Mouse (Mus musculus) cerebellum, postnatal 14 days (tissue): ENCODE results near the gene Dysf.

Experiments
- DNase-seq, 2 experiments: peaks; one replicate each; pipeline ENCODE4 v3.0.0; 2021; ENCODE audit warnings: mixed read lengths in 2 of 2

The Dysf gene

GRCm38 (mm10) chr6:84051032-84051431 is 42.6 kb downstream of the Dysf start:
- no peak for DNase-seq

DNA sequence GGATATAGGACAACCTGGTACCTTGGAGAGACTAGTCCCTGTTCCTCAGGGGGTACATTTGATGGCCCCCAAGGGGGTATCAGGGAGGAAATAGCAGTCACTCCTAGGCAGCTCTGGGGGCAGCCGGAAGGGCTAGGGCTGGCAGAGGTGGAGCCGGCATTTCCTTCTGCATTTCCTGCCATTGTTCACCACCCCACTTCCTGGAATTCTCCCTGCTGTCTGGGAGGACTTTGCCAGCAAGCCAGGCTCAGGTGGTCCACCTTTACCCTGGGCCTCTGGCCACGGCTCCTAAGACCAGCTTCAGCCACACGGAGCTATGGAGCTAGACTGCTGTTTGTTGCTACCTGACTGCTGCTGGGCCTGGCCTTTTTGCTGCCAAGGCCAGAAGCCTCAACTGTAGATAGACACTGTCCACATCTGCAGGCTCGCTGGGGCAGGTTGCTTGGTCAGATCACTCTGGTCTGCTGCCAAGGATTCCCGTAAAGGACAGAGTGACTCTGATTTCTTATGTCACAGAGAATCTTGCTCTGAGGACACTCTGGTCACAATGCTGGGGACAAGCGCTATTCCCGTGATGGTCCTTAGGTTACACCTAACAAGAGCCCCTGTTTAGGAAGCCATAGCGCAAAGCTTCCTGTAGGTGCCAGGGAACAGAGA is 45.6 kb downstream of the Dysf start:
- no peak for DNase-seq

DNA sequence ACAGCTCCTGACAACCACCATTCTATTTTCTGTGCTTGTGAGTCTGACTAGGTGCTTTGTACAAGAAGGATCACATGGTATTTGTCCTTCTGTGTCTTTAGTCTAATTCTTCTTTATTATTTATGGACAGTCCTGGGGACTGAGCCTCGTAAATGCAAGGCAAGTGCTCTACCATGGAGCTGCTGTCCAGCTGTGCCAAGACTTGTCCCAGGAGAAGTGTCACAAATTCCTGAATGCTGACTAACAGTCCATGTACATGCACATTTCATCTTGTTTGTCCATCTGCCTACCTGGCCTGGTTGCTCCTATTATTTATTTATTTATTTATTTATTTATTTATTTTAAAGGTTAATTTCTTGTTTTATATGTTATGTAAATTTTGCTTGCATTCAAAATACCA is 47.2 kb downstream of the Dysf start:
- DNase-seq: no peak

- no peak for DNase-seq
These were observed 48.8 kb downstream of the Dysf start for GRCm38 (mm10) chr6:84057216-84057615.

DNA sequence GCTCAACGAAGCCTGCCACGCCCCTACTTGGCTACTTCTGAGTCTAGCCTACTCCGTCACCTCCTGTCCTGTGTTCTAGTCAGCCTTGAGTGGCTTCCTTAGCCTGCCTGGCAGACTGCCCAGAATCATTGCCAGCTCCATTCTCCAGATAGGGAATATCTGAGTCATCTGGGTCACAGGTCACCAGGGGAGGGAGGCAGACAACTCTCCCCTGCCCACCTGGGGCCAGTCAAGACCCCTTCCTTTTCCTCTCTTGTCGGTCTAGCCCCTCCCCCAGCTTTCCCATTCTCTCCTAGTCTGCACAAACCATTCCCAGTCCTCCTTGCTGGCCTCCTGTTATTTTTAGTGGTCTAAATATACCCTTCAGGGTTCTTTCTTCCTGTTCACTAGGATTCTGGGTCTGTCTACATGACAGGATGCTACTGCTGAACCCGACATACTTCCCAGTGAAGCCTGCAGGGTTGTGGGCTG is 50.3 kb downstream of the Dysf start:
- DNase-seq: peak; percentile 7 to 29

- no peak for DNase-seq
These were observed 51.5 kb downstream of the Dysf start for GRCm38 (mm10) chr6:84059771-84060414.

DNA sequence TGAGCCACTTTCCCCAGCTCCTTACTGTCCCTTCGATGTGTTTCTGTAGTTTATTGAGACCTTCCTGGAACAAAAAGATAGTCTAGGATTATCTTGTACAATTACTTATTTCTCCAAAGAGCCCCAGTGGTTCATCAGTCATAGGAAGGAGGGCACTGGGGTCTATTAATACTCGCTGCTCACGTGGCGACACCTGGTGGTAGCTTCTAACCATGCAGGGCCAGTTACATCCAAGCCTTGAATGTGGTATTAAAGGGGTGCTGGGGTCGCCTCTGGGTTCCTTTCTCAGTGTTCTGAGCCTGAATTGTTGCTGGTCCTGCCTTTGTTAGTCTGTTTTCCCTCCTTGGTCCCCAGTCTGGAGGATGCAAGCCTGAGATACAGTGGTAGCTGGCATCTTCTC is 52.9 kb downstream of the Dysf start:
- peak; percentile 77 to 85 for DNase-seq

- DNase-seq: no peak
These were observed 54.2 kb downstream of the Dysf start for GRCm38 (mm10) chr6:84062541-84062940.

DNA sequence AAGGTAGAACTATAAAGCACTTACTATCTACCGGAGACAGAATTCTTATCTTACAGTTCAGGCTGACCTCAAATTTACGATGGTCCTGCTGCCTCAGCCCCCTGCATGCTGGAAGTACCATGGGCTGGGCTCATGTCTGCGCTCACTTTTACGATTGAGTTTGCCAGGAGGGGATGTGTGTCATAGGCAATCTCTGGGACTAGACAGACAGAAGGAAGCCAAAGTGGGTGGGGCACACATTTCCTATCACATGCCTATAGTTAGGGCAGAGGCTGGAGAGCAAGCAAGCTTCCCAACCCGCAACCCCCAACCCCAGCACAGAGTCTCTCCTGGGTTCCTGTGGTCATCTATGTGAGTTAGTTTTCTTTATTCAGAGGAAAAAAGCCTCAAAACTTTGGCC is 59.8 kb downstream of the Dysf start:
- DNase-seq: no peak

DNA sequence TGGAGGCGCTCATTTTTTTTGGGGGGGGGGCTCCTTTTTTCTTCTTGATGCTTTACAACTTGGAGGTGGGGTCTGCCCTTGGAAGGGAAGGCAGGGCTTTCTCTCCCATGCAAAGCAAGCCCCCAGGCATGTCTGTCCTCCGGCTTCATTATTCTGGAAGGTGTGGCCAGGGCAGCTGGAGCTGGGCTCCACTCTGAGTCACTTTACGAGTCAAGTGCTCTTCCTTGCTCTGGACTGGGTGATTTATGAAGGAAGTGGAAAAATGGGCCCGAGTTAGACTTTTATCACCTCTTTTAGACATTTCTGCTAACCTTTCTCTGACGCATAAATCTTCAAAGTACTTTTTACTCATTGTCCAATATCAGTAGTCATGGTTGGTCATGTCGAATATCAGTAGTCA is 61.9 kb downstream of the Dysf start:
- no peak for DNase-seq

DNA sequence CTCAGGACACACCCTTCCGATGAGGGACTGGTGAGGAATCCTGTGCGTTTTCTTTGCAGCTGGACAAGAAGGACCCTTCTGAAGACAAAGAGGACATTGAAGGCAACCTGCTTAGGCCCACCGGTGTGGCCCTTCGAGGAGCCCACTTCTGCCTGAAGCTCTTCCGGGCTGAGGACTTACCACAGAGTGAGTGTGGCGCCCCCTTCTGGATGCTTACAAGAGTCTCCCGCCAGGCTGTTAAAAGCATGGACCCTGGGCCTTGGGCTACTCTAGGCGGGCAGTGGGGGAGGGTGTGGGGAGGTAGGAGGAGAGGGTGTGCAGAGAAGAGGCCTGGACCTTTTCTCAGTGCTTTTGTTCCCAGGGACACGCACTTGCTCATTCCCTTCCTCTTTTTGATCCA is 64.2 kb downstream of the Dysf start:
- no peak for DNase-seq

- DNase-seq: no peak
These were observed 69.8 kb downstream of the Dysf start for GRCm38 (mm10) chr6:84078172-84078571.

- DNase-seq: no peak
These were observed 72.2 kb downstream of the Dysf start for GRCm38 (mm10) chr6:84080631-84081030.

DNA sequence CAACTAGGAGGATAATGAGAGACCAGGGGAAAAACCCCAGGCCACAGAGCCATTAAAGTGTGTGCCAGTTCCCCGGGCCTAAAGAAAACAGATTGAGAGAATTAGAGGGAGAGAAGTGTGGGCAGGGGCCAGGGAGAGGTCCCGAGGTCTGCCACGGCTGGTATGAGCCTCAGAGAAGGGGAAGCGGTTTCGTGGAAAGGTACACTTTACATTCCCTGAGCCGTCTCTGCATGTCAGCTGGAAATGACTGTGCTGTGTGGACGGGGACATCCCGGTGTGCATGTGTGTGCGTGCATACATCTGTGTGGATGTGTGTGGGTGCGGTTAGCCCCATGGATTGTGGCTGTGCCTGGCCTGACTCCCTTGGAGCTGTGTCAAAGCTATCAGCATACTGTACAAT is 76.4 kb downstream of the Dysf start:
- no peak for DNase-seq

- peak; percentile 74 to 78 for DNase-seq
These were observed 85.1 kb downstream of the Dysf start for GRCm38 (mm10) chr6:84093473-84093872.

GRCm38 (mm10) chr6:84094536-84094935 is 86.1 kb downstream of the Dysf start:
- DNase-seq: no peak

DNA sequence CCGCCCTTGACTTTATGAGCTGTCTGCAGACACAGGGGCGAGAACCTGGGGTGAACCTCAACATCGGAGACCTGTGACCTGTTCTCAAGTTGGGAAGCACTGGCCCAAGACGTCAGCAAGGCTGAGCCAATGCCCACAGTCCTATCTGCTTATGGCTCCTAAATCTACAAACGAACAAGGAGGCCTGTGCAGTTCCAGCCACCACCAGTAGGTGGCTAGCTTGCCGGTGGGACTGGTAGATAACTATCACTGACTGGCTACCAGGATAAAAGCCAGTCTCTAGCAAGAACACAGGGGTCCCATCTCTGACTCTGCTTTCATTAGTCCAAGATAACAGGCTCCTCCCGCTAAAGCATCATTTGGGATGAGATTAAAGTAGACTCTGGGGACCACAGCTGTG is 86.6 kb downstream of the Dysf start:
- DNase-seq: peak; percentile 91 to 94

DNA sequence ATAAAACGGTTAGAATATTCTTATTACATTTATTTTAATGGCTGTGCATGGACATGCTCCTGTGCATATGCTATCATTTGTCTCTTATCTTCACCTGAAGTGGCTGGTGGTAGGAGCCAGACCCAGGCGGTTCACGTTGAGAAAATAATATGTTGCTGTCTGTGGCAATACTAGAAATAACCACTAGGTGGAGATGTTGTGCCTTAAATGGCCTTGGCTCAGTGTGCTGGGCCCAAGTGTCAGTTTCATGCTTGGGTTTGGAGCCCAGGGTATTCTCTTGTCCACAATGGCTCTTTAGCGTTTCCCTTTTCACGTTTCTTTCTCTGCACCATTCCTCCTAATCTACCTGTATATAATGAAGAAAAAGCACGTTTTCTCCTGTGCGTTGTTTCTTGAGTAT is 87.5 kb downstream of the Dysf start:
- DNase-seq: peak; percentile 85 to 93

DNA sequence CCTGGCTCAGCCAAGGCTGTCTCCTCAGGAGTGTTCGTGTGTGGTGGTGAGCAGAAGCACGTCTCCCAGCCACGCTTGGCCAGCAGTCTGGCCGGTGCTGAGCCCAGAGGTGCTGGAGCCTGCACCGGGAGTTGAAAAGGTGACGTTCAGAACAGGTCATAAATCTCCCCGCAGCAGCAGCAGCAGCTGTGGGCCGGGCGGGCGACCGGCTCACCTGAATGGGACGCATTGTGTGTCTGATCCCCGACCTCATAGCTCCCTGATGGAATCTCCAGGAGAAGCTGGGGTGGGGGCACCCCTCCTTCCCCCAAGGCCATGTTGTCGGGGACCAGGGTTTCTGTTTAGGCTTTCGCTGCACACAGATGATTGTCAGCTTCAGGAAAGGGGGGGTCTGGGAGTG is 93.6 kb downstream of the Dysf start:
- no peak for DNase-seq

- DNase-seq: peak; percentile 67 to 71
These were observed 97.0 kb downstream of the Dysf start for GRCm38 (mm10) chr6:84105148-84106022.

DNA sequence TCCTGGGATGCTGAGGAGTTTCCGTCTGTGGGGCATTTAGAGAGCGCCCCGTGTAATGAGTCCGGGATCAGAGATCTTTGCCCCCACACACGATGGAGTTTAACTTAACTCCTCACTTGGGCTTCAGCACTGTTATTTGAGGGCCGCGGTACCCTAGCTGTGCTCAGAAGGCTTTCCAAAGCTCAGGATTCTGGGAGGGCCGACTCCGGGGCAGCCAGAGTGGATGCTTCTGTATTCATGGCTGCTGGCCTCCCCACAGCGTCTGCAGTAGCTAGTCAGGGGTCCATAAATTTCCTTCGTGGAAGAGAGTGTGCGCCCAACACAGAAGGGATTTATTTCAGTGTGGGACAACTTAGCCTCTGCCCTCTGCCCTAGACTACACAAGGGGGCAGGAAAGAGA is 97.7 kb downstream of the Dysf start:
- DNase-seq: no peak

DNA sequence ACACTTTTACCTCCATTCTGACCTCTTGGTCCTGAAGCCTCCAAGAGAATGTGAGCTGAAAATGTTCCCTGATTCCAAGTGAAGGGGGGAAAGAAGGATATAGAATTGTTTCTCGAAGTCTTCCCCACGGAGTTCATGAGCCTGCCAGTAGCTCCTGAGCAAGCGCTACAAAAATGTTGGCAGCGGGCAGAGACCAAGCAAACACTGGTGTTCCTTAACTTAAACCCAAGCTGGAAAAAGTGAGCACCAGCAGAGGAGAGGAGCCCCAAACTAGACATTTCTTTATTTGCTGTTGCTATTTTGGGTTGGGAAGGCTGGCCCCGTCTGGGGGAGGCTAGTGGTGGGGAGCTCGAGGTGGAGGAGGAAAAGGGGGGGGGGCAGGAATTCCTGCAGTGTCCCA is 102.0 kb downstream of the Dysf start:
- no peak for DNase-seq

DNA sequence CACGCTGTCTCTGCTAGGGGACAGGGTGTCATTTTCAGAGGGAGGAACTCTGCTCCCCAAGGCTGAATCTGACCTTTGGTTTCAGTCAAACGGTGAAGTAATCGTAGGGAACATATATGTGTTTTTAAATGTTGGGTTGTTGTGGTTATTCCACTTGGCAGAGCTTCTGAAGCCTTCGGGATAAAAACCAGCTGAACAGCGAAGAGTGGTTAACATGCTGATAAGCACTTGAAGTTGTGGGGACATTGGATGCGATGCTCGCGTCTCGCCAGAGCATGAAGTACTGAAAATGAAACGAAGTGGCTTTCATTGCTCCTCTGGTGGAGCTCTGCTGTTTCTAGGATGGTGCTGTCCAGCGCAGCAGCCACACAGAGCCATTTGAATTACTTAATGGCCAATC is 102.7 kb downstream of the Dysf start:
- no peak for DNase-seq
